Mouse (Mus musculus) inflammation-experienced regulatory T-cells, adult 6 months (primary cell): ENCODE results near the gene Olfr844. TPM values are rescaled to one million over a fixed set of nuclear protein-coding genes. Genes with fewer than 3 reads are reported as not detected.

ENCODE experiments used
- ATAC-seq: one replicate; pipeline ENCODE4 v1.8.0; 2017
- polyA plus RNA-seq, 3 experiments: library from polyadenylated mRNA; unstranded; fragments of 100-300 nt; shearing (Covaris generic); gene quantifications; one replicate each; pipeline ENCODE4 v1.2.1; 2017

Olfr844 gene
- polyA plus RNA-seq: not detected

GRCm38 (mm10) chr9:19316047-19316446 lies at the start of gene Olfr844:
Olfr844 (plus strand) TSS chr9:19316347.
- no peak for ATAC-seq

GRCm38 (mm10) chr9:19336157-19336556 lies 20.0 kb downstream of the Olfr844 start, which contains the start of gene Olfr845:
Olfr845 (plus strand) TSS chr9:19336457.
- no peak for ATAC-seq

GRCm38 (mm10) chr9:19363905-19364304 lies 47.8 kb downstream of the Olfr844 start, which contains the start of gene Olfr846:
Olfr846 (minus strand) TSS chr9:19364005.
- ATAC-seq: no peak

Other genes starting within 250 kb of the Olfr844 start
- gene Olfr836, start 196.0 kb upstream of the Olfr844 start, polyA plus RNA-seq: not detected
- not detected for gene Olfr837, start 180.0 kb upstream of the Olfr844 start, polyA plus RNA-seq
- gene Olfr839-ps1, start 139.0 kb upstream of the Olfr844 start, polyA plus RNA-seq: not detected
- not detected for gene Olfr843, start 64.4 kb upstream of the Olfr844 start, polyA plus RNA-seq
- gene Olfr845, start 20.1 kb downstream of the Olfr844 start, polyA plus RNA-seq: not detected
- not detected for gene Olfr846, start 47.7 kb downstream of the Olfr844 start, polyA plus RNA-seq
- not detected for gene Olfr847, start 62.3 kb downstream of the Olfr844 start, polyA plus RNA-seq
- not detected for gene Olfr849, start 123.9 kb downstream of the Olfr844 start, polyA plus RNA-seq
- not detected for gene Olfr850, start 161.9 kb downstream of the Olfr844 start, polyA plus RNA-seq
- gene Olfr851, start 176.9 kb downstream of the Olfr844 start, polyA plus RNA-seq: not detected
- not detected for gene Olfr853, start 224.7 kb downstream of the Olfr844 start, polyA plus RNA-seq